Mouse (Mus musculus): ENCODE data around the gene Bicc1. TPM values are rescaled to one million over a fixed set of nuclear protein-coding genes. Genes with fewer than 3 reads are reported as not detected.

The Bicc1 gene
- polyA plus RNA-seq, 1 experiment from 2014 or later = 3.7 TPM

DNA sequence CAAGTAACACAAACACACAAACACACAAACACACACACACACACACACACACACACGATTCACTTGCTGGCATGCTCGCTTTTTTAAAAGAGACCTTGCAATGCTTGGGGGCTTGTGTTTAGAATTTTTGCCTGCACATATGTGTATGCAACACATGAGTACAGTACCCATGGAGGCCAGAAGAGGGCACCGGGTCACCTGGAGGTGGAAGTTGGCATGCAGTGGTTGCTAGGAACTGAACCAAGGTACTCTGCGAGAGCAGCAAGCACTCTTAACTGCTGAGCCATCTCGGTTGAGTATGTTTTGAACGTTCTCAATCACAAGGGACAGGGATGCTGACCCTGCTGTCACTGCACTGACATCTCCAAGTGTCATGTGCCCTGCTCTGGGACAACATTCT is 5.9 kb downstream of the Bicc1 start:
- over 99% methylated on average over 6 of the region's 6 CpGs for WGBS
- peaks cover 4% of the 10 kb centered on the region for H3K4me1 ChIP-seq

DNA sequence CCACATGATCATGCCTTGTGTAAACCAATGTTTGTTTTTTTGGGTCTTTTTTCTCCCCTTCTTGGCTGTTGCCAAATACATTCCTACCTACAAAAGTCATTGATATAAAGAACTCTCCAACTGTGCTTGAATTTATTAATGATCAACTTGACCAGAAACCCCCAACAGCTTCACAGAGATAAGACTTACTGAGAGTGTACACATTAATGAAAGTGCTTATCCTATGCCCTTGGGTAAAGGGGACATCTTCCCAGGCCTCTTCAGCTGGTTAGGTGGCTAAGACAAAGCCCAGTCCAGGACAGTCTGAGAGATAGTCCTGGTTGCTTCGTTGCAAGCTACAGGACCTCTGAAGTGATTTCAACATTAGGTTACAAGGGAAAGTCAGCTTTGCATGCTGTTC is 6.4 kb downstream of the Bicc1 start:
- Histone ChIP-seq H3K4me2 (replicated peaks) (no peak overlapping the region), H3K9me3 (no peaks in the 10 kb centered on the region), H3K27me3 (no peaks in the 10 kb centered on the region), H3K4me3 (no peak overlapping the region), H3K9ac (replicated peaks) (no peak overlapping the region), H3K4me1 (no peaks in the 10 kb centered on the region), H3K27ac (replicated peaks) (no peak overlapping the region), H3K36me3 (no peaks in the 10 kb centered on the region)
- WGBS = 85% methylated on average over 1 of the region's 1 CpGs
- no peak for ATAC-seq (replicated peaks)

More for the DNA sequence above, 5.9 kb downstream of the Bicc1 start:
- no peaks in the 10 kb centered on the region for H3K27me3 ChIP-seq
- no peaks in the 10 kb centered on the region for H3K9me3 ChIP-seq
- ATAC-seq (replicated peaks) = no peak
- no peak overlapping the region for H3K9ac ChIP-seq (replicated peaks)
- no peak overlapping the region for H3K4me2 ChIP-seq (replicated peaks)
- H3K27ac ChIP-seq (replicated peaks) = no peak overlapping the region
- H3K36me3 ChIP-seq = no peaks in the 10 kb centered on the region
- H3K4me3 ChIP-seq = no peak overlapping the region

DNA sequence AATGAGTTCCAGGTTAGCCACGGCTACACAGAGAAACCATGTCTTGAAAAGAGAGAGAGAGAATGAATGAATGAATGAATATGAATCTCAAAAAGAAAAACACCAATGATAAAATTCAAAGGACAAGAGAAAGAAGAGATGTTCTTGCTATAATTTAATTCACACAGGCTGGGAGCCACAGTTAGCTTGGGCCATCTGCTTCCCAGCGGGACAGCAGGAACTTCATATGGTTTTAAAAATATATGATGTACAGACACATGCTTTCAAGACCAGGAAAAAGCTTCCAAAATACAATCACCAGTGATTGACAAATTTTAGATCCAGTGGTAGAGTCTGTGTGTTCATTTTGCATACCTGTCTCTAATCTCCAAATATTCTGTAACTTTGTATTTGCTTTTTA is 9.0 kb downstream of the Bicc1 start:
- Histone ChIP-seq H3K9ac (replicated peaks) (no peak overlapping the region), H3K4me3 (no peak overlapping the region), H3K9me3 (no peaks in the 10 kb centered on the region), H3K4me2 (replicated peaks) (no peak overlapping the region), H3K27ac (replicated peaks) (no peak overlapping the region), H3K4me1 (no peaks in the 10 kb centered on the region; the same call in 1 of the 2 replicates), H3K36me3 (no peaks in the 10 kb centered on the region), H3K27me3 (no peaks in the 10 kb centered on the region)
- ATAC-seq (replicated peaks) = no peak
- WGBS = 82% methylated on average over 2 of the region's 2 CpGs

DNA sequence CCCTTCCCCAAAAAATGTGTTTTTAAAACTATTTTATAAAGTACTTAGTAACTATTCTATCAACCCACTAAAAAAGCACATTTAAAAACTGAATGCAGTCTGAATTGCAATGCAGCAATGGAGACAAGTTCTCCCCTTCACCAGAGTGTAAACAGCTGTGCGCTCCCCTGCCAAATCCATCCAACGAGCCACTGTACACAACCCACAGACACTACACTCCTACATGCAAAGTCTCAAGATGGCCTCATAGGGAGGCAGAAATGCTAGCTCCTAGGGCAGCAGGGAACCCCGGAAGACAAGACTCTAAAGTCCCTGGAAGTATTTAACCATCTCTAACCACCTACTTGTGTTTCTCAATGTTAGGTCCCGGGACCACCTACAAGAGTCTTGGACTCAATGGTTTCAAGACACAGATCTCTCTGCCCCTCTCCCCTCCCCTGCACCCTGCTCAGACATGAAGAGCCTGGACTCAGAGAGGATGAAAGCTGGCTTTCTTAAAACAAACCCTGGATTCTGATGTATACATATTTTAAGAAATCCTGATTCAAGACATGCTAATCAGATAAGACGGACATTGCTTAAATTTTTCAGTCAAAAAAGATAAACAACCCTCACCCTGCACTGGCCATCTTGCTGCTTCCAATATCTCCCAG is 10.4 kb downstream of the Bicc1 start:
- no peaks in the 10 kb centered on the region; the same call in 1 of the 2 replicates for H3K4me1 ChIP-seq

DNA sequence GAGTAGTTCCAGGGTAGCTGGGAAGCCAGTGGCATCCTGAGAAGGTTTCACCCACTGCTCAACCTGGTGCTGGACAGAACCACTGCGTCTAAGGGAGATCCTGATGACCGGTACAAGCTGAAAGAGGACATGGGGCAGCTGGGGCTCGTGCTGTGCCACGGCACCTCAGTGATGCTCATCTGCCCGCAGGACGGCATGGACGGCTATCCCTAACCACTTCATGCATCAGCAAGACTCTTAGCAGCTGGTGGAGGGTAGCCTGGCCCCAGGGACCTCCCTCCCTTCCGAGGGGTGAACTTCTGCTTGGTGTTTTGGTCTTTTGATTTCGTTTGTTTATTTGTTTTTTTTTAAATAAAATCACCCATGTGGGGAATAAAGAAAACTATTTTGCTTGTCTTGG is 11.3 kb downstream of the Bicc1 start:
- Histone ChIP-seq H3K4me2 (replicated peaks) (no peak overlapping the region), H3K36me3 (0 out of 2 replicates have a peak, but pooled peaks cover 4% of the 10 kb centered on the region), H3K4me3 (no peak overlapping the region), H3K9me3 (0 out of 2 replicates have a peak, but pooled peaks cover 5% of the 10 kb centered on the region), H3K4me1 (no peaks in the 10 kb centered on the region; the same call in 1 of the 2 replicates), H3K9ac (replicated peaks) (no peak overlapping the region), H3K27me3 (no peaks in the 10 kb centered on the region), H3K27ac (replicated peaks) (no peak overlapping the region)
- WGBS = 92% methylated on average over 9 of the region's 9 CpGs
- no peak for ATAC-seq (replicated peaks)

More for the DNA sequence above, 10.4 kb downstream of the Bicc1 start:
- H3K4me3 ChIP-seq = no peak overlapping the region
- H3K36me3 ChIP-seq = no peaks in the 10 kb centered on the region
- no peak overlapping the region for H3K9ac ChIP-seq (replicated peaks)
- WGBS = 87% methylated on average over 5 of the region's 5 CpGs
- no peak overlapping the region for H3K4me2 ChIP-seq (replicated peaks)
- ATAC-seq (replicated peaks) = no peak
- H3K27ac ChIP-seq (replicated peaks) = no peak overlapping the region
- no peaks in the 10 kb centered on the region for H3K9me3 ChIP-seq
- H3K27me3 ChIP-seq = no peaks in the 10 kb centered on the region

GRCm38 (mm10) chr10:71146681-71147615 is 12.6 kb downstream of the Bicc1 start:
- Histone ChIP-seq H3K27me3 (no peaks in the 10 kb centered on the region), H3K9me3 (0 out of 2 replicates have a peak, but pooled peaks cover 7% of the 10 kb centered on the region), H3K9ac (replicated peaks) (no peak overlapping the region), H3K4me1 (no peaks in the 10 kb centered on the region; the same call in 1 of the 2 replicates), H3K4me3 (no peak overlapping the region), H3K36me3 (0 out of 2 replicates have a peak, but pooled peaks cover 4% of the 10 kb centered on the region), H3K4me2 (replicated peaks) (no peak overlapping the region), H3K27ac (replicated peaks) (no peak overlapping the region)
- WGBS = 78% methylated on average over 15 of the region's 15 CpGs
- ATAC-seq (replicated peaks) = no peak

- no peak for ATAC-seq (replicated peaks)
- H3K9me3 ChIP-seq = 0 out of 2 replicates have a peak, but pooled peaks cover 7% of the 10 kb centered on the region
- 58% methylated on average over 11 of the region's 11 CpGs for WGBS
Observed at GRCm38 (mm10) chr10:71145801-71146200, 13.7 kb downstream of the Bicc1 start.

GRCm38 (mm10) chr10:71144191-71144590 is 15.3 kb downstream of the Bicc1 start:
- H3K27ac ChIP-seq (replicated peaks) = no peak overlapping the region
- no peak overlapping the region for H3K4me2 ChIP-seq (replicated peaks)
- no peaks in the 10 kb centered on the region for H3K27me3 ChIP-seq
- H3K4me1 ChIP-seq = no peaks in the 10 kb centered on the region; the same call in 1 of the 2 replicates
- 0 out of 2 replicates have a peak, but pooled peaks cover 7% of the 10 kb centered on the region for H3K9me3 ChIP-seq
- H3K4me3 ChIP-seq = no peak overlapping the region
- no peak for ATAC-seq (replicated peaks)
- WGBS = 95% methylated on average over 4 of the region's 4 CpGs
- H3K36me3 ChIP-seq = 0 out of 2 replicates have a peak, but pooled peaks cover 4% of the 10 kb centered on the region
- H3K9ac ChIP-seq (replicated peaks) = no peak overlapping the region

More at GRCm38 (mm10) chr10:71145801-71146200, 13.7 kb downstream of the Bicc1 start:
- no peak overlapping the region for H3K9ac ChIP-seq (replicated peaks)
- no peak overlapping the region for H3K27ac ChIP-seq (replicated peaks)
- H3K4me1 ChIP-seq = no peaks in the 10 kb centered on the region; the same call in 1 of the 2 replicates
- 0 out of 2 replicates have a peak, but pooled peaks cover 4% of the 10 kb centered on the region for H3K36me3 ChIP-seq
- no peaks in the 10 kb centered on the region for H3K27me3 ChIP-seq
- H3K4me2 ChIP-seq (replicated peaks) = no peak overlapping the region
- no peak overlapping the region for H3K4me3 ChIP-seq

DNA sequence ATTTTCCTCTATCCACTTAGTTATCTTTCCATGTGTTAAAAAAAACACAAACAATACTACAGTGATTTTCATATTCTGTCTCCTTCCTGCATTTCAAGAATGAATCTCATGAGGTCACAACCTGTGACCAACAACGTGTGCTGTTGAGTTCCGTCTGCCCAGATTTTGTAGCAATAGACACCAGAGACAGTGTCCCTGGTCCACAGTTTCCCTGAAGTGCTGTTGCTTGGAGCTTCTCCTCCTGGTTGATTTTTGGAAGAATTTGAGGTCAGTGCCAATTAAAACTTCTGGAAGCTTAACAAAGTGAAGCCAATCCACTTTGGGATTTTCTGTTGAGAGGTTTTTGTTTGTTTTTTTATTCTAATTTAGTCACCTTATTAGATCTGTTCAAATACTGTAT is 16.9 kb downstream of the Bicc1 start:
- ATAC-seq (replicated peaks) = no peak
- H3K36me3 ChIP-seq = 0 out of 2 replicates have a peak, but pooled peaks cover 4% of the 10 kb centered on the region
- H3K27ac ChIP-seq (replicated peaks) = no peak overlapping the region
- H3K9me3 ChIP-seq = 0 out of 2 replicates have a peak, but pooled peaks cover 7% of the 10 kb centered on the region
- 98% methylated on average over 2 of the region's 2 CpGs for WGBS
- no peak overlapping the region for H3K4me2 ChIP-seq (replicated peaks)
- H3K9ac ChIP-seq (replicated peaks) = no peak overlapping the region
- H3K27me3 ChIP-seq = no peaks in the 10 kb centered on the region
- H3K4me3 ChIP-seq = no peak overlapping the region
- H3K4me1 ChIP-seq = no peaks in the 10 kb centered on the region; the same call in 1 of the 2 replicates

DNA sequence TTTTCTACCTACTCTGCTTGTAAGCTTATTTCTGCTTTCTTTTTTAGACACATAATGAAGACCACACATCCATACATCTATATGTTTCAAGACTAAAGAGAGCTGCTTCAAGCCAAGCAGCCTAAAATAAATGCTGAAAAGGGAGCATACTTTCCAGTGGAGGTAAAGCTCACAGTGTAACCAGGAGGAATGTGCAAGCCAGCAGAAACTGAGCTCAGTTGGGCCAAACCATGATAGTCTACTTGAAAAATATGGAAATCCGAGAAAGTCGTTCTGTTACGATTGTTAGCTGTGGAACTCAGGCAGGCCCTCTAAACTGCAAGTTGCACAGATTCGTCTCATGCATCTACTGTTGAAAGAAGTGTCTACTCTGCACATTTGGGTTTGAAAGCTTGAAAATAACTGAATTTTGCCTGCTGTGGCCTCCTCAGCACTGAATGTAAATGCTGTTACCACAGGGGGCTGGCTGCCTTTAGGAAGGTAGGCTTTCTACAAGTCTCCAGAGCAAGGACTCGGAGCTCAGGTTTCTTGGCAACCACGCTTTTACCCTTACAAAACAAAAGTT is 19.1 kb downstream of the Bicc1 start:
- Histone ChIP-seq H3K4me1 (no peaks in the 10 kb centered on the region), H3K27ac (replicated peaks) (no peak overlapping the region), H3K9me3 (0 out of 2 replicates have a peak, but pooled peaks cover 7% of the 10 kb centered on the region), H3K4me3 (no peak overlapping the region), H3K4me2 (replicated peaks) (no peak overlapping the region), H3K9ac (replicated peaks) (no peak overlapping the region), H3K36me3 (0 out of 2 replicates have a peak, but pooled peaks cover 4% of the 10 kb centered on the region), H3K27me3 (no peaks in the 10 kb centered on the region)
- 78% methylated on average over 6 of the region's 6 CpGs for WGBS
- ATAC-seq (replicated peaks) = no peak

GRCm38 (mm10) chr10:71138852-71139197 is 20.7 kb downstream of the Bicc1 start:
- Histone ChIP-seq H3K9ac (replicated peaks) (no peak overlapping the region), H3K36me3 (0 out of 2 replicates have a peak, but pooled peaks cover 4% of the 10 kb centered on the region), H3K27ac (replicated peaks) (no peak overlapping the region), H3K4me2 (replicated peaks) (no peak overlapping the region), H3K4me3 (no peak overlapping the region), H3K9me3 (0 out of 2 replicates have a peak, but pooled peaks cover 7% of the 10 kb centered on the region), H3K4me1 (no peaks in the 10 kb centered on the region), H3K27me3 (no peaks in the 10 kb centered on the region)
- ATAC-seq (replicated peaks) = no peak
- 78% methylated on average over 2 of the region's 2 CpGs for WGBS

Measured in forebrain, embryonic 15.5 days (tissue).